Mouse (Mus musculus) stomach, embryonic 16.5 days (tissue): ENCODE results near the gene Dnph1. TPM values are rescaled to one million over a fixed set of nuclear protein-coding genes. Genes with fewer than 3 reads are reported as not detected.

Experiments
- ATAC-seq: fragments of 200-750 bp; cut with Nextera tagmentation; 2 replicates; pipeline ENCODE4 v1.8.0; 2017; ENCODE audit warnings: moderate number of reproducible peaks, moderate TSS enrichment; ENCODE audit not compliant: insufficient read depth, low FRiP score
- H3K27ac ChIP-seq: fragments of 300-500 bp; sonication (generic); 2 replicates; pipeline ENCODE4 v1.5.1; 2014; ENCODE audit warnings: low read length
- H3K27me3 ChIP-seq: fragments of 300-500 bp; sonication (generic); 2 replicates; pipeline ENCODE4 v1.6.1; 2014; ENCODE audit warnings: low read length, control low read depth, mixed read lengths; ENCODE audit not compliant: control insufficient read depth, insufficient read depth
- H3K36me3 ChIP-seq: fragments of 300-500 bp; sonication (generic); 2 replicates; pipeline ENCODE4 v1.6.1; 2014; ENCODE audit warnings: low read length; ENCODE audit not compliant: control insufficient read depth, insufficient read depth
- H3K4me1 ChIP-seq: fragments of 300-500 bp; sonication (generic); 2 replicates; pipeline ENCODE4 v1.6.1; 2014; ENCODE audit warnings: low read length, control low read depth, mixed read lengths; ENCODE audit not compliant: control insufficient read depth, insufficient read depth
- H3K4me2 ChIP-seq: fragments of 300-500 bp; sonication (generic); 2 replicates; pipeline ENCODE4 v1.6.1; 2014; ENCODE audit warnings: low read depth, low read length, mixed read lengths
- H3K4me3 ChIP-seq: fragments of 300-500 bp; sonication (generic); replicated peaks from 2 replicates; pipeline ENCODE4 v1.5.1; 2014; ENCODE audit warnings: mild to moderate bottlenecking, low read length
- H3K9ac ChIP-seq: fragments of 300-500 bp; sonication (generic); 2 replicates; pipeline ENCODE4 v1.6.1; 2014; ENCODE audit warnings: low read length
- H3K9me3 ChIP-seq: fragments of 300-500 bp; sonication (generic); replicated peaks from 2 replicates; pipeline ENCODE4 v1.6.1; 2016; ENCODE audit warnings: low read length, control low read depth; ENCODE audit not compliant: control insufficient read depth
- WGBS: fragments of 180-500 bp; shearing (Covaris S2); extraction: QIAGEN DNeasy Blood & Tissue Kit; methylation state at CpG from one replicate; pipeline ENCODE4 v1.1.7; 2014; 5-methylcytosine and 5-hydroxymethylcytosine counted together
- polyA plus RNA-seq: library from polyadenylated mRNA; unstranded; fragments of >200 nt; fragmentation: Nextera tagmentation; extraction: Ambion mirVana; gene quantifications from 2 replicates; pipeline ENCODE4 v1.2.1, GENCODE M21; 2015

Dnph1 gene
- polyA plus RNA-seq, 1 experiment from 2014 or later = 40.4 TPM

GRCm38 (mm10) chr17:46461347-46461746, 35.2 kb upstream of the Dnph1 start:
- Histone ChIP-seq H3K27ac (no peak overlapping the region), H3K27me3 (peaks cover 32% of the 10 kb centered on the region), H3K4me3 (peak overlapping the region; percentile 41), H3K4me2 (peak overlapping the region; percentile 60), H3K9me3 (no peaks in the 10 kb centered on the region), H3K36me3 (no peaks in the 10 kb centered on the region), H3K9ac (peak overlapping the region; percentile 62; the same call in 1 of the 2 replicates), H3K4me1 (0 out of 2 replicates have a peak, but pooled peaks cover 5% of the 10 kb centered on the region)
- no peak for ATAC-seq
- WGBS = 16% methylated on average over 8 of the region's 8 CpGs

GRCm38 (mm10) chr17:46462226-46462625, 34.3 kb upstream of the Dnph1 start:
- Histone ChIP-seq H3K4me1 (0 out of 2 replicates have a peak, but pooled peaks cover 5% of the 10 kb centered on the region), H3K4me2 (no peak overlapping the region), H3K9me3 (no peaks in the 10 kb centered on the region), H3K36me3 (no peaks in the 10 kb centered on the region), H3K27ac (no peak overlapping the region), H3K4me3 (no peak overlapping the region), H3K27me3 (peaks cover 32% of the 10 kb centered on the region), H3K9ac (no peak overlapping the region)
- WGBS = 76% methylated on average over 5 of the region's 5 CpGs
- ATAC-seq = no peak

GRCm38 (mm10) chr17:46467830-46468229, 28.7 kb upstream of the Dnph1 start:
- no peak for ATAC-seq
- Histone ChIP-seq H3K9ac (no peak overlapping the region), H3K4me1 (no peaks in the 10 kb centered on the region), H3K9me3 (no peaks in the 10 kb centered on the region), H3K4me2 (no peak overlapping the region), H3K27ac (no peak overlapping the region), H3K4me3 (no peak overlapping the region), H3K36me3 (no peaks in the 10 kb centered on the region), H3K27me3 (no peaks in the 10 kb centered on the region)
- WGBS = 66% methylated on average over 9 of the region's 9 CpGs

- Histone ChIP-seq H3K4me1 (no peaks in the 10 kb centered on the region), H3K27me3 (no peaks in the 10 kb centered on the region), H3K4me2 (no peak overlapping the region), H3K4me3 (no peak overlapping the region), H3K27ac (no peak overlapping the region), H3K9me3 (no peaks in the 10 kb centered on the region), H3K9ac (no peak overlapping the region), H3K36me3 (no peaks in the 10 kb centered on the region)
- WGBS = 55% methylated on average over 8 of the region's 8 CpGs
- no peak for ATAC-seq
Observed at GRCm38 (mm10) chr17:46476601-46477000, 19.9 kb upstream of the Dnph1 start.

- ATAC-seq = no peak
Observed at GRCm38 (mm10) chr17:46477286-46477685, 19.2 kb upstream of the Dnph1 start.

GRCm38 (mm10) chr17:46483561-46484001, 12.9 kb upstream of the Dnph1 start:
- Histone ChIP-seq H3K27me3 (peaks cover 52% of the 10 kb centered on the region), H3K36me3 (no peaks in the 10 kb centered on the region), H3K4me2 (peak overlapping the region; percentile 58), H3K9ac (no peak overlapping the region), H3K9me3 (no peaks in the 10 kb centered on the region), H3K27ac (no peak overlapping the region), H3K4me3 (peak overlapping the region; percentile 34), H3K4me1 (peaks cover 6% of the 10 kb centered on the region)
- ATAC-seq = peak; percentile 47; the same call in 1 of the 2 replicates
- whole genome bisulfite sequencing = under 1% methylated on average over 16 of the region's 16 CpGs

More at GRCm38 (mm10) chr17:46477286-46477685, 19.2 kb upstream of the Dnph1 start:
- H3K4me1 ChIP-seq = no peaks in the 10 kb centered on the region
- H3K4me3 ChIP-seq = no peak overlapping the region
- no peak overlapping the region for H3K9ac ChIP-seq
- H3K27me3 ChIP-seq = no peaks in the 10 kb centered on the region
- WGBS = 78% methylated on average over 15 of the region's 15 CpGs
- no peak overlapping the region for H3K4me2 ChIP-seq
- H3K36me3 ChIP-seq = no peaks in the 10 kb centered on the region
- H3K27ac ChIP-seq = no peak overlapping the region
- H3K9me3 ChIP-seq = no peaks in the 10 kb centered on the region

- H3K4me2 ChIP-seq = peak overlapping the region; percentile 58
- H3K27me3 ChIP-seq = peaks cover 55% of the 10 kb centered on the region
- no peak for ATAC-seq
- H3K4me3 ChIP-seq = peak overlapping the region; percentile 34
- no peaks in the 10 kb centered on the region for H3K36me3 ChIP-seq
- H3K27ac ChIP-seq = no peak overlapping the region
- 4% methylated on average over 13 of the region's 13 CpGs for WGBS
- peaks cover 6% of the 10 kb centered on the region for H3K4me1 ChIP-seq
- no peak overlapping the region for H3K9ac ChIP-seq
- H3K9me3 ChIP-seq = no peaks in the 10 kb centered on the region
Observed at GRCm38 (mm10) chr17:46484021-46484431, 12.5 kb upstream of the Dnph1 start.

GRCm38 (mm10) chr17:46484461-46484875, 12.0 kb upstream of the Dnph1 start:
- Histone ChIP-seq H3K4me3 (no peak overlapping the region), H3K27ac (no peak overlapping the region), H3K9ac (no peak overlapping the region), H3K9me3 (no peaks in the 10 kb centered on the region), H3K4me2 (peak overlapping the region; percentile 58; the same call in 1 of the 2 replicates), H3K27me3 (peaks cover 57% of the 10 kb centered on the region), H3K36me3 (no peaks in the 10 kb centered on the region), H3K4me1 (peaks cover 6% of the 10 kb centered on the region)
- ATAC-seq = no peak
- WGBS = 16% methylated on average over 6 of the region's 6 CpGs

GRCm38 (mm10) chr17:46486995-46487394, 9.5 kb upstream of the Dnph1 start:
- peaks cover 6% of the 10 kb centered on the region for H3K4me1 ChIP-seq
- H3K9me3 ChIP-seq = no peaks in the 10 kb centered on the region
- H3K27me3 ChIP-seq = peaks cover 58% of the 10 kb centered on the region
- ATAC-seq = peak; percentile 9; the same call in 1 of the 2 replicates
- 5% methylated on average over 17 of the region's 22 CpGs for WGBS
- peak overlapping the region; percentile 55 for H3K4me2 ChIP-seq
- no peak overlapping the region for H3K27ac ChIP-seq
- no peaks in the 10 kb centered on the region for H3K36me3 ChIP-seq
- H3K4me3 ChIP-seq = peak overlapping the region; percentile 41
- H3K9ac ChIP-seq = peak overlapping the region; percentile 54; the same call in 1 of the 2 replicates
